Mouse (Mus musculus): ENCODE measurements around the gene Stxbp5. TPM values are rescaled to one million over a fixed set of nuclear protein-coding genes. Genes with fewer than 3 reads are reported as not detected.

Stxbp5 gene
- polyA plus RNA-seq, 1 experiment = 24.6 TPM

GRCm38 (mm10) chr10:9722519-9723303 lies 178.2 kb downstream of the Stxbp5 start:
- H3K27ac ChIP-seq (ENCODE audit: insufficient read depth, low read length) = no peak overlapping the region
- no peak for TF ChIP-seq CTCF (IDR thresholded peaks at IDR 0.05; ENCODE audit: borderline replicate concordance, insufficient read depth, low read length)
- no peak for TF ChIP-seq POLR2A (IDR thresholded peaks at IDR 0.05; ENCODE audit: low read depth, low read length)
- no peak overlapping the region for H3K4me3 ChIP-seq (ENCODE audit: insufficient read depth, low read length)
- no peaks in the 10 kb centered on the region for H3K4me1 ChIP-seq (ENCODE audit: control insufficient read depth, insufficient read depth, low read length)

- no peaks in the 10 kb centered on the region for H3K4me1 ChIP-seq (ENCODE audit: control insufficient read depth, insufficient read depth, low read length)
- H3K4me3 ChIP-seq (ENCODE audit: insufficient read depth, low read length) = no peak overlapping the region
- H3K27ac ChIP-seq (ENCODE audit: insufficient read depth, low read length) = no peak overlapping the region
- TF ChIP-seq POLR2A (IDR thresholded peaks at IDR 0.05; ENCODE audit: low read depth, low read length) = no peak
- no peak for TF ChIP-seq CTCF (IDR thresholded peaks at IDR 0.05; ENCODE audit: borderline replicate concordance, insufficient read depth, low read length)
Observed at GRCm38 (mm10) chr10:9720027-9720426, 180.9 kb downstream of the Stxbp5 start.

- H3K4me3 ChIP-seq (ENCODE audit: insufficient read depth, low read length) = no peak overlapping the region
- no peaks in the 10 kb centered on the region for H3K4me1 ChIP-seq (ENCODE audit: control insufficient read depth, insufficient read depth, low read length)
- H3K27ac ChIP-seq (ENCODE audit: insufficient read depth, low read length) = no peak overlapping the region
- no peak for TF ChIP-seq CTCF (IDR thresholded peaks at IDR 0.05; ENCODE audit: borderline replicate concordance, insufficient read depth, low read length)
- no peak for TF ChIP-seq POLR2A (IDR thresholded peaks at IDR 0.05; ENCODE audit: low read depth, low read length)
Observed at GRCm38 (mm10) chr10:9718086-9718485, 182.8 kb downstream of the Stxbp5 start.

Other genes starting within 250 kb of the Stxbp5 start
- gene Samd5, start 225.9 kb downstream of the Stxbp5 start, polyA plus RNA-seq (2011; ENCODE audit: insufficient read length, low read depth, missing spikeins) = 24.0 and 24.8 TPM in 2 replicates

All from embryonic fibroblast, embryonic 13.5 days (primary cell).